Mouse (Mus musculus) stomach, postnatal 0 days (tissue): Measurements from ENCODE around the gene Arid3b.

Source experiments
- CTCF ChIP-seq: IDR thresholded peaks from 2 replicates; pipeline ENCODE4 v1.5.1; 2016; ENCODE audit warnings: antibody characterized with exemption, low read depth, mild to moderate bottlenecking, moderate library complexity
- EP300 ChIP-seq: optimal IDR thresholded peaks from 2 replicates; pipeline ENCODE3; 2016; ENCODE audit warnings: antibody characterized with exemption

DNA sequence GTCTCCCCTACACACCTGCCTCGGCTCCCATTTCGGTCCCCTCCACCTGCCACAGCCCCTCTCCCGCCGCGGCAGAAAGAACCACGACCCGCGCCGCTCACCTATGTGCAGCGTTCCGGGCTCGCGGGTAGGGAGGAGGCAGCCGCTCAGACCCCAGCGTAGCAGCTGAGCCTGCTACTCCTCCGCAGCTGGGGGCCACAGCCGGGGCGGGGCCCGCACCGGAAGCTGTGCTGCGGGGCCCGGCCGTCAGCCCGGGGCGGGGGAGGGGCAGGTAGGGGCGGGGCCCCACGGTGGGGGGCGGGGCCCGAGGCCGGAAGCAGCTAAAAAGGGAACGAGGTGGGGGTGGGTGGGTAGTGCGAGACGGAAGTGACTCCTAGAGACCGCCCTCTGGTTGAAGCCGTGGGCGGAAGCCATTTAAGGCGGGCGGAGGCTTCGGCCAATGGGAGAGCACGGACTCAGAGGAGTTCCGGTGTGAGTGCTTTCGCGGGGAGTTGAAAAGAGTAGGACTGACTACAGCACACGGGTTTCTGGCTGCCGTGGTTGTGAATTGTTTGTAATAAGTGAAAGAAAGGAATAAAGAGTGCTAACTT lies at the start of gene Arid3b:
- TF ChIP-seq CTCF, result 0 out of 2 replicates have a peak, but pooled peaks have one; percentile 5
- no peak for TF ChIP-seq EP300
